Mouse (Mus musculus): ENCODE measurements around the gene Dip2a. TPM values are rescaled to one million over a fixed set of nuclear protein-coding genes. Genes with fewer than 3 reads are reported as not detected.

The Dip2a gene
- polyA plus RNA-seq (2012; ENCODE audit: insufficient read depth, low replicate concordance), result 2.1 and 6.7 TPM in 2 replicates

GRCm38 (mm10) chr10:76344711-76345539 lies at the start of gene Dip2a:
Gene Dip2a, minus strand, starts transcription at chr10:76345291.
- Histone ChIP-seq H3K36me3 (replicated peaks; ENCODE audit: low read length) (peaks cover 16% of the 10 kb centered on the region), H3K9me3 (no peaks in the 10 kb centered on the region), H3K27me3 (replicated peaks) (peaks cover 2% of the 10 kb centered on the region), H3K4me3 (replicated peaks) (peak within 1 kb of the TSS; percentile 94), H3K4me1 (peaks cover 20% of the 10 kb centered on the region)
- TF ChIP-seq FLI1 (IDR thresholded peaks at IDR 0.05; ENCODE audit: low read length), result no peak

DNA sequence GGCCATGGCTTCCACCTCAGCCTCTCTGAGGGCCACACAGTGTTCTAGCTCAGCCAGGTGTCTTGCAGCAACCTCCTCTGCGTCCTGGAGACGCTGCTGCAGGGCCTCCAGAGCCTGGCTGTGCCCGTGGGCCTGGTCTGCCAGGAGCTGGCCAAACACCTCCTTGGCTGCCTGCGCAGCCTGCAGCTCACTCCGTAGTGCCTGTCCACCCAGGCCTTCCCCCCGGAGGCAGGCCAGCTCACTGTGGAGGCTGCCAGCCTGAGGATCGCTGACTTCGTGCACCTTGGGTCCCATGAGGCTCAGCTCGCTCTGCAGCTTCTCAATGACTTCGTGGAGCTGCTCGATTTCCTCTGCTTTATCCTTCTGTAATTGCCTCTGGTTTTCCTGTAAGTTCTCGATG lies 47.5 kb upstream of the Dip2a start:
- no peaks in the 10 kb centered on the region for H3K27me3 ChIP-seq (replicated peaks)
- H3K4me1 ChIP-seq, result no peaks in the 10 kb centered on the region
- TF ChIP-seq FLI1 (IDR thresholded peaks at IDR 0.05; ENCODE audit: low read length) (no peak), GATA1 (IDR thresholded peaks at IDR 0.05; ENCODE audit: borderline replicate concordance, low read length) (no peak)
- H3K36me3 ChIP-seq (replicated peaks; ENCODE audit: low read length), result peaks cover 80% of the 10 kb centered on the region
- no peak overlapping the region for H3K4me3 ChIP-seq (replicated peaks)
- no peaks in the 10 kb centered on the region for H3K9me3 ChIP-seq

GRCm38 (mm10) chr10:76391786-76392185 lies 46.7 kb upstream of the Dip2a start:
- no peaks in the 10 kb centered on the region for H3K4me1 ChIP-seq
- TF ChIP-seq GATA1 (IDR thresholded peaks at IDR 0.05; ENCODE audit: borderline replicate concordance, low read length) (no peak), FLI1 (IDR thresholded peaks at IDR 0.05; ENCODE audit: low read length) (no peak)
- no peak overlapping the region for H3K4me3 ChIP-seq (replicated peaks)
- H3K9me3 ChIP-seq, result no peaks in the 10 kb centered on the region
- peaks cover 79% of the 10 kb centered on the region for H3K36me3 ChIP-seq (replicated peaks; ENCODE audit: low read length)
- no peaks in the 10 kb centered on the region for H3K27me3 ChIP-seq (replicated peaks)

DNA sequence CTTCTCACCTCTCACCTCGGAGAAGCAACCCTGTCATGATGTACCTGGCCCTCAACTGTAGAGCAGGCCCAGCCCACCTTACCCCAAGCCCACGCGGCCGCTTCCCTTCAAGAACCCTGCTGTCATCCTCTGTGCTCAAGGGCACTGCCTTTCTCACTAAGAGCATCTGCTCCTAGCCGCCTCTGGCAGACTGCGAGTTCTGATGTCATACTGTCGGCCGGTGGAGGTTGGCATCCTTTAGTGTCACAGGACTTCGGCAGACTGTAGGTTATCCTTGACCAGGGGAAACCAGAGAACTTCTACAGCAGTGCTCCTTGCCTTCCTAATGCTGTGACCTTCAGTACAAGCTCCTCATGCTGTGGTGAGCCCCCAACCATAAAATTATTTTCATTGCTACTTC lies 46.1 kb upstream of the Dip2a start:
- H3K27me3 ChIP-seq (replicated peaks), result no peaks in the 10 kb centered on the region
- H3K4me3 ChIP-seq (replicated peaks), result no peak overlapping the region
- peaks cover 79% of the 10 kb centered on the region for H3K36me3 ChIP-seq (replicated peaks; ENCODE audit: low read length)
- no peaks in the 10 kb centered on the region for H3K9me3 ChIP-seq
- no peaks in the 10 kb centered on the region for H3K4me1 ChIP-seq
- TF ChIP-seq FLI1 (IDR thresholded peaks at IDR 0.05; ENCODE audit: low read length), result no peak
- no peak for TF ChIP-seq GATA1 (IDR thresholded peaks at IDR 0.05; ENCODE audit: borderline replicate concordance, low read length)

- H3K9me3 ChIP-seq, result no peaks in the 10 kb centered on the region
- peaks cover 4% of the 10 kb centered on the region; the same call in 1 of the 2 replicates for H3K4me1 ChIP-seq
- peaks cover 96% of the 10 kb centered on the region for H3K36me3 ChIP-seq (replicated peaks; ENCODE audit: low read length)
- H3K4me3 ChIP-seq (replicated peaks), result no peak overlapping the region
- no peaks in the 10 kb centered on the region for H3K27me3 ChIP-seq (replicated peaks)
- TF ChIP-seq FLI1 (IDR thresholded peaks at IDR 0.05; ENCODE audit: low read length) (no peak), GATA1 (IDR thresholded peaks at IDR 0.05; ENCODE audit: borderline replicate concordance, low read length) (no peak)
These were observed 29.9 kb upstream of the Dip2a start for GRCm38 (mm10) chr10:76374981-76375380.

- peaks cover 95% of the 10 kb centered on the region for H3K36me3 ChIP-seq (replicated peaks; ENCODE audit: low read length)
- H3K27me3 ChIP-seq (replicated peaks), result no peaks in the 10 kb centered on the region
- peaks cover 11% of the 10 kb centered on the region for H3K4me1 ChIP-seq
- no peaks in the 10 kb centered on the region for H3K9me3 ChIP-seq
- no peak overlapping the region for H3K4me3 ChIP-seq (replicated peaks)
- no peak for TF ChIP-seq GATA1 (IDR thresholded peaks at IDR 0.05; ENCODE audit: borderline replicate concordance, low read length)
These were observed 26.6 kb upstream of the Dip2a start for GRCm38 (mm10) chr10:76371736-76372135.

GRCm38 (mm10) chr10:76368766-76369165 lies 23.7 kb upstream of the Dip2a start:
- Histone ChIP-seq H3K4me3 (replicated peaks) (no peak overlapping the region), H3K27me3 (replicated peaks) (no peaks in the 10 kb centered on the region), H3K4me1 (peaks cover 11% of the 10 kb centered on the region), H3K36me3 (replicated peaks; ENCODE audit: low read length) (peaks cover 96% of the 10 kb centered on the region), H3K9me3 (0 out of 2 replicates have a peak, but pooled peaks cover 2% of the 10 kb centered on the region)
- TF ChIP-seq FLI1 (IDR thresholded peaks at IDR 0.05; ENCODE audit: low read length) (no peak), GATA1 (IDR thresholded peaks at IDR 0.05; ENCODE audit: borderline replicate concordance, low read length) (no peak)

- Histone ChIP-seq H3K36me3 (replicated peaks; ENCODE audit: low read length) (peaks cover 80% of the 10 kb centered on the region), H3K4me3 (replicated peaks) (no peak overlapping the region), H3K27me3 (replicated peaks) (no peaks in the 10 kb centered on the region), H3K4me1 (peaks cover 7% of the 10 kb centered on the region), H3K9me3 (0 out of 2 replicates have a peak, but pooled peaks cover 2% of the 10 kb centered on the region)
- no peak for TF ChIP-seq FLI1 (IDR thresholded peaks at IDR 0.05; ENCODE audit: low read length)
- TF ChIP-seq GATA1 (IDR thresholded peaks at IDR 0.05; ENCODE audit: borderline replicate concordance, low read length), result no peak
These were observed 18.1 kb upstream of the Dip2a start for GRCm38 (mm10) chr10:76363233-76363632.

- Histone ChIP-seq H3K36me3 (replicated peaks; ENCODE audit: low read length) (peaks cover 79% of the 10 kb centered on the region), H3K9me3 (no peaks in the 10 kb centered on the region)
- TF ChIP-seq GATA1 (IDR thresholded peaks at IDR 0.05; ENCODE audit: borderline replicate concordance, low read length), result no peak
- TF ChIP-seq FLI1 (IDR thresholded peaks at IDR 0.05; ENCODE audit: low read length), result no peak
These were observed 13.4 kb upstream of the Dip2a start for GRCm38 (mm10) chr10:76358468-76358867.

GRCm38 (mm10) chr10:76357286-76357875 lies 12.3 kb upstream of the Dip2a start:
- TF ChIP-seq GATA1 (IDR thresholded peaks at IDR 0.05; ENCODE audit: borderline replicate concordance, low read length), result no peak
- TF ChIP-seq FLI1 (IDR thresholded peaks at IDR 0.05; ENCODE audit: low read length), result no peak
- H3K4me1 ChIP-seq, result peaks cover 24% of the 10 kb centered on the region
- H3K9me3 ChIP-seq, result no peaks in the 10 kb centered on the region
- H3K4me3 ChIP-seq (replicated peaks), result no peak overlapping the region
- peaks cover 79% of the 10 kb centered on the region for H3K36me3 ChIP-seq (replicated peaks; ENCODE audit: low read length)
- no peaks in the 10 kb centered on the region for H3K27me3 ChIP-seq (replicated peaks)

More at GRCm38 (mm10) chr10:76358468-76358867, 13.4 kb upstream of the Dip2a start:
- H3K4me1 ChIP-seq, result peaks cover 27% of the 10 kb centered on the region
- H3K27me3 ChIP-seq (replicated peaks), result no peaks in the 10 kb centered on the region
- H3K4me3 ChIP-seq (replicated peaks), result no peak overlapping the region

Data from megakaryocyte, embryonic 14.5 days (primary cell).